Mouse (Mus musculus) T-helper 17 cell (primary cell): ENCODE data around the gene Dvl2.

ENCODE experiments used
- in situ Hi-C, 2 experiments: fragments of 300-600 bp; cut with MboI, MseI; formaldehyde crosslinking; loops; 1 replicate in 1 of 2; 2 replicates in 1 of 2; pipeline ENCODE4 v1.15.1; 2025; ENCODE audit warnings: high pct_unique_total_duplicates in 2 of 2

The Dvl2 gene

DNA sequence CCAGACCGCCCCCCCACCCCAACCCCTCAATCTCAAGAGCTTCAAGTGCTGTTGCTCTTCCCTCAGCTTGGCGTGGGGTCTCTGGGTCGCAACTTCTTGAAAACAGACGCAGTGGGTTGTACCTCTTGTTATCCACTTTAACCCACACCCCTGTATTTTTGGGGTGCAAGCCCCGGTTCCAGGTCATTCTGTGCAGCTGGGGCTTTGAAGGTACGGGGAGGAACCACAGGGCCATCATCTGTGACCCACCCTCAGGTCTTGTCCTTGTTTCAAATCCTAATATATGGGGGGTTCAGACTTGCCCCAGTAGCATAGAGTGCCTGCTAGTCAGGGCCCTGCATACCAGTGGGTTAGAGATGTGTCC is 23.7 kb downstream of the Dvl2 start:
- in situ Hi-C loops, result no loop called here

DNA sequence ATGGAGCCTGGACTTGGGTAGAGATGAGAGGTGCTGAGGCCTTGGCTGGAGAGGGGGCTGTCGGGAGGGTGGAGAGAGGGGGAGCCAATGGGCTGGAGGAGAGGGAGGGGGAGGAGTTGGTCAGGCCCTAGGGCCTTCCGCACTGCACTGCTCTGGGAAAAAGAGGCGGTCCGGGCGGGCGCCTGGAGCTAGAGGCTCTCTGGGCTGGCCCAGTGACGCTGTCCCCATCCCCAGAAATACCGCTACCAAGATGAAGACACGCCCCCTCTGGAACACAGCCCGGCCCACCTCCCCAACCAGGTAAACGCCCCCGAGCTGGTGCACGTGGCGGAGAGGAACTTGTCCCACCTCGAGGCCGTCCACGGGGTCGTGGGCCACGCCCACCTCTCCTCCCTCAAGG is 26.3 kb downstream of the Dvl2 start:
- in situ Hi-C loops, result no loop called here

DNA sequence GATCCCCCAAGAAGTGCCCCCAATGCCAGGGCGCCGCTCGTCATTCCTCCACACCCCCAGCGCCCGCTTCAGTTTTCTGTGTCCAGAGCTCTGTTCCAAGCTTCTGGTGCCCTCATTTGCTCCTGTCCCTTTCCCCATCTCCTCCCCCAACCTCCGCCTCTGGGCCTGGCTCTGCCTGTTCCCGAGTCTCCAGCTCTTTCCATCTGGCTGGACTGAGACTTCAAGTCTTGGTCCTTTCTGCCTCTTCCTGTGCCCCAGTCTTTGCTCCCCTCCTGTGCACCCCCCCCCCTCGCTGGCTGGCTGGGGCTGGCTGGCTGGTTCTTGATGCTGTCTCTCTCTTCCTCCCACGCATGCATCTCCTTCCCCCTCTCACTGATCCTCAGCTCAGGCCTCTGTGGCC is 27.0 kb downstream of the Dvl2 start:
- in situ Hi-C loops, result no loop called here

DNA sequence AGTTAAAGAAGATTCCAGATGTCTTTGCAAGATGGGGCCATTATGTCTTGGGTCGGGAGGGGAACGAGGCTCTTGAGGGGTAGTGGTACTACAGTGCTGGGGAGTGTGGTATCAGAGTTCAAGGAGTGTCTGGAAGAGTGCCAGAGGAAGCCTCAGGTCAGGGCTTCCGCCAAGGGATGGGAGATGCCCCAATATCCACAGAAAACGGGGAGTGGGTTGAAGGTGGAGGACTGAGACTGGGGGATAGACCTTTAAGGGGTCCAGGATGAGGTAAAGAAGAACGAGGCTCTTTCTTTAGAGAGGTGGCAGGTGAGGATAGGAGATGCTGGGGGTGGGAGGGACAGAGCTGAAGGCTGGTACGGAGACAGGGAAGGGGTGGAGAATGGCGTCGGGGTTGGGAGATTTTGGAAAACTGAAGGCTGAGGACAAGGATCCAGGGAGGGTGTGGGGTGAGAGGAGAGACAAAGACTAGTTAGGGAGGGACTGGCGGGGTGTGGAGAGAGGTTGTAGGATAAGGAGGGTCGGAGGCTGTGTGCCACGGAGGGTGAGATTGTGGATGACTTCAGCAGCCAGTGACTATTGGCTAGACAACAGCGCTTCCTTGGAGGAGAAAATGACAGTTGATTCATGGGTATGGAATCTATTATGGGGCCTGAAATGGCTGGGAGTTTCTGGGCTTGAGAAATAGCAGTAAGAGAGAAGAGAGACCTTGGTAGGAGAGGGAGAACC is 28.2 kb downstream of the Dvl2 start:
- in situ Hi-C loops, result no loop called here

DNA sequence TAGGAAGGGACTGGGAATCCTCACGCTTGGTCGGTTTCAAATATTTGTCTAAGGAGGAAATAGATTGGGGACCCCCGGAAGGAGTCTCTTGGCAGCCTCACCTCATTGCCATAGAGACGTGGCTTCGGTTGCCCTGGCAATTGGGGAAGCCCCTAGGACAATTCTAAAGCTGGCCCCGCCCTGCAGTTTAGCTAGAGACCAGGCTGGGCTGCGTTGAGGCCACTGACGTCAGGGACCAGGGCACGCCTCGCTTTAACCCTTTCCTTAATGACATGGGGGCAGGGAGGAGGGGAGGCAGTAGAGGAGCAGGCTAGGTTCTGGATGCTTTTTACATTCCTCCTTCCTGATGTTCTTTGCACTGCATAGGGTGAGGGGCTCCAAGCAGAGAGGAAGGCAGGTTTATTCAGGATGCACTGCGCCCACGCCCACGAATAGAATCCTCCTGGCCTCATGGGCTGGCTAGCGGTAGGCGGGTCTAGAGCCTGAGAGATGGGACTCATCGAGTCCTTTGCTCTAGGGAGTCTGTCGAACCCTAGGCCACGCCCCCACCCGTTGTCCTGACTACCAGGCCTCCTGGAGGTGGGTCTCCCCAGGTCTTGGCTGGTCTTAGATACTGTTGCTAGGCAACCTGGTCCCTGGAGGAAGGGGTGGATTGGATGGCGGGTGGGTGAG is 28.9 kb downstream of the Dvl2 start:
- in situ Hi-C loops, result no loop called here

DNA sequence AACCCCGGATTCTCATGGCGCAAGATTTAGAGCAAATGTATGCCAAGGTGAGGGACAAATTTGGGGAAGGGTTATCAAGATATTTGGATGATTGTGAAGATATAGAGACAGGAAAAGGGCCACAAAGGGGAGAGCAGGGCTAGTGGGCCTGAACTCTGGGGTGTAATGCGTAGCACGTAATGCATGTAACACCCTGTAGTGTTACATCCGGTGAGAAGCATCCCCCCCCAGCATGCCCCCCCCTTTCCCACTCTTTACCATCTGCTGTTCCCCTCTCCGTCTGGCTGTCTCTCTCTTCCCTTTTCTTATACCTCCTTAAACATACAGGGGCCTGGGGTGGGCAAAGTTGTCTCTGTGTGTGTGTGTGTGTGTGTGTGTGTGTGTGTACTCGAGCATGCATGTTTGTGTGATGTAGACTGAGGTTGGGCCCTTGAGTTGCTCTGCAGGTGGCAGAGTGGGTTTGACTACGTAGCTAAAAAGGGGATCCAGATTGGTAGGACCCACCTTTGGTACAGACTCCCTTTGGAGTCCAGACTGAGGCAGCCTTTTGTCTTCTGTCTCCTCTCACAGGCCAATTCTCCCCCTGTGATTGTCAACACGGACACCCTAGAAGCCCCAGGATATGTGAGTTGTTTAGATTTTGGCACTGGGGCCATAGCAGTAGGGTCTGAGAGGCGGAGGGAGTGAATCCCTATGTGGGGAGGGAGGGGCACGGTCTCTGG is 29.6 kb downstream of the Dvl2 start:
- in situ Hi-C loops, result loop anchor here in 1 of 2 experiments (5.0 kb wide), 1 partner anchor 692 kb away; no protein-coding TSS in a partner anchor

DNA sequence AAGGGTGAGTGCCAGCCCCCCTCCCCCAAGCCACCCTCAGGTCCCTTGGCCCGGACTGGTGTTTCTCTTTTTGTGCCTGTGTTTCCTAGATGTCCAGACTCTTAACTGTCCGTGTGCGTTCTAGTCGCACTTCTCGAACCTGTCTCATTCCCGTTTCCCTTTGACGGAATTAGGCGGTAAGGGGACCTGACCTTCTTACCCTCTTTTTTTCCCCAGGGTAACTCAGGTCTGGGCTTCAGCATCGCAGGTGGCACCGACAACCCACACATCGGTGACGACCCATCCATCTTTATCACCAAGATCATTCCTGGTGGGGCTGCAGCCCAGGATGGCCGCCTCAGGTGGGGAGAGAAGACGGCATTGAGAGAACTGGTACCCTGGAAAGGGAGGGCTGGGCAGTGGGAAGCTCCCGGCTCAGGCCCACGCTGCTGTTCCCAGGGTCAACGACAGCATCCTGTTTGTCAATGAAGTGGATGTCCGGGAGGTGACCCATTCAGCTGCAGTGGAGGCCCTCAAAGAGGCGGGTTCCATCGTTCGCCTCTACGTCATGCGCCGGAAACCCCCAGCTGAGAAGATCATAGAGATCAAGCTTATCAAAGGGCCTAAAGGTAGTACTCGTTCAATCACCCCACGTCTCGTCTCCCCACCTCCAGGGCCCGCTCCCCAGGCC is 30.4 kb downstream of the Dvl2 start:
- in situ Hi-C loops, result loop anchor here in 1 of 2 experiments (5.0 kb wide), 1 partner anchor 692 kb away; no protein-coding TSS in a partner anchor

DNA sequence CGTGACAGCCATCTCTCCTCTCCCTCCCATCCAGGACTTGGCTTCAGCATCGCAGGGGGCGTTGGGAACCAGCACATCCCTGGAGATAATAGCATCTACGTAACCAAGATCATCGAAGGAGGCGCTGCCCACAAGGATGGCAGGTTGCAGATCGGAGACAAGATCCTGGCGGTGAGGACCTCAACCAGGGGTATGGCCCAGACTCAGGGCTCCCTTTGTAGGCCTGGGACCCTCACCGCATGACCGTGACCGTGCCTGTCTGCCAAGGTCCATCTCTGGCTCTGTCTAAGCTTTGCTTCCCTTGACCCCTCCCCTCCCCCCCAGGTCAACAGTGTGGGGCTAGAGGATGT is 30.9 kb downstream of the Dvl2 start:
- in situ Hi-C loops, result loop anchor here in 1 of 2 experiments (5.0 kb wide), 1 partner anchor 691 kb away; no protein-coding TSS in a partner anchor

DNA sequence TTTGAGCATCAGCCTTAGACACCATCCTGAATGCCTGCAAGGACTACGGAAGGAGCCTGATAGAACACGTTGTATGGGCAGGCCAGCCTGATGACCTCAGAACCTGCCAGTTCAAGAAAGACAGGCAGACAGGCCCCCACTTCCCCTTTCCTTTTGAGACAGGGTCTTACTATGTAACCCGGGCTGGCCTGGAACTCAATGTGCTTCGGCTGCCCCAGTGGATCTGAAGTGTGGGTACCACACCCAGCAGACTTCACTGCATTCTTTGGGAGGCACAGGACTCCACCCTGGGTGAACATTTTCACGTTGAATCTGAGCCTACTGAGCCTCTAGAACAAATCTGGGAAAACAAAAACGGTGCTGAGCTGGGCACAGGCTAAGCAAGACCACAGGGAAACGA is 37.8 kb downstream of the Dvl2 start:
- in situ Hi-C loops, result no loop called here

DNA sequence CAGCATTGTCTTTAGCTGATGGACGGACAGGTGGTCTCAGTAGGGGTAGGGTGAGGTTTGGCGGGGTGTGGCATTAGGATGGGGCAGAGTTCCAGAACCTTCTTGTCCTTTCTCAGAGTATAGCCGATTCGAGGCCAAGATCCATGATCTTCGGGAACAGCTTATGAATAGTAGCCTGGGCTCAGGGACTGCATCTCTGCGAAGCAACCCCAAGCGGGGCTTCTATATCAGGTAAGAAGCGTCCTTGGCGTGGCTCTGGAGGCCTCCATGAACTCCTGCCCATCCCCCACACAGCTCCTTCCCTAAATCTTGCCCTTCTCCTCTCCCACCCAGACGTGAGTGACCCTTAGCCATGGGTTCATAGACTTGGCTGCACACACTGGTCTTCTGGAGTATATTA is 39.2 kb downstream of the Dvl2 start:
- in situ Hi-C loops, result no loop called here

DNA sequence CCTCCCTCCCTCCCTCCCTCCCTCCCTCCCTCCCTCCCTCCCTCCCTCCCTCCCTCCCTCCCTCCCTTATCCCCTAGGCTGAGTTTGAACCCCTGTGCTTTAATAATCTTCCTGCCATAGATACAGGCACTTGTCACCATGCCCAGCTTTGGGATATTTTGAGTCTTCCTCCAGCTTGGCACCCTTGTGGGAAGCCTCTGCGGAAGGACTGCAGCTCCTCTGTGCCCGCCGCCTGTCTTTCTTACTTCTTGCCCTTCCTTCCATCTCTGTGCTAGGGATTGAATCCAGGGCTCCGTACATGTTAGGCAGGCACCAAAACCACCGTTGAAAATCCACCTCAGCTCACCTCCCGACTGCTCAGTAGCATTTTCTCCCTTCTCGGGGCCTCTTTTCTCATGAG is 39.8 kb downstream of the Dvl2 start:
- in situ Hi-C loops, result no loop called here

DNA sequence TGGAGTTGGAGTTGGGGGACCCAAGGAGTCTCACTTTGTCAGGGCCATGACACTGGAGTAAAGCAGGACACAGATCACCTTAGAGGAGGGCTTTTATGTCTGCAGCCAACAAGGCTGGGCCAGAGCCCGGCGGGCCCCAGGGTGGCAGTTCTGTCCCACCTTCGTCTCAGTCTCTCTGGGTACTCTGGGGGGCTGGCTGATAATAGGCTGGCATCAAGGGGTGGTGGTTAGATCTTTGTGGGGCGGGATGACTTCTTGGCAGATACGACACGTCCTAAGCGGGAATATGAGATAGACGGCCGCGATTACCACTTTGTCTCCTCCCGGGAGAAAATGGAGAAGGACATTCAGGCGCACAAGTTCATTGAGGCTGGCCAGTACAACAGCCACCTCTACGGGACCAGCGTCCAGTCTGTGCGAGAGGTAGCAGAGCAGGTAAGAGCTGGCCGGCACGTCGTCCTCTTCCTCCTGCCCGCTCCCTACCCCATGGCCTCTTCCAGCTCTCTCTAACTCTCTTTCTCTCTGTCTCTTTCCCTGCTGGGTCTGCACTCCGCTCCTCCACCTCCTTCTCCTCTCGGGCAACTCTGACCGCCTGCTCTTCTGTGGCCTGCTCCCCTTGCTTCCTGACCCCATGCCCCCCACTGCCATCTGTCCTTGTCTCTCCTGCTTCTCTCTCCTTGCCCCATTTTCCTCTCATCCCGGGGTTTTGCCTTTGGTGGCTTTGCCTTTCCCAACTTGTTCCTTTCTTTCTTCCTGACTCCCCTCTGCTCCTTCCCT is 42.1 kb downstream of the Dvl2 start:
- in situ Hi-C loops, result no loop called here

DNA sequence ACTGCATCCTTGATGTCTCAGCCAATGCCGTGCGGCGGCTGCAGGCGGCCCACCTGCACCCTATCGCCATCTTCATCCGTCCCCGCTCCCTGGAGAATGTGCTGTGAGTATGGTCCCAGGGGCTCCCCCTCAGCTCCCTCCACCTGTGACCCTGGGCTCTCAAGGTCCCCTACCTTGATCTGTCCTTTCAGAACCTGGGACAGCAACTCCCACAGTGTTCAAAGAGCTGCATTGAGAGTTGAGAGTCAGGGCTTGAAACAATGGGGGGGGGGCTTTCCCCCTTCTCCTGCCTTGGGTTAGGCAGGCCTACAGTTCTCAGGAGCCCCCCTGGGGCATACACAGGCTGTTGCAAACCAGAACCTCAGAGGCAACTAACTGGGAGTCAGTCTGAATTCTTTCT is 43.3 kb downstream of the Dvl2 start:
- in situ Hi-C loops, result no loop called here

DNA sequence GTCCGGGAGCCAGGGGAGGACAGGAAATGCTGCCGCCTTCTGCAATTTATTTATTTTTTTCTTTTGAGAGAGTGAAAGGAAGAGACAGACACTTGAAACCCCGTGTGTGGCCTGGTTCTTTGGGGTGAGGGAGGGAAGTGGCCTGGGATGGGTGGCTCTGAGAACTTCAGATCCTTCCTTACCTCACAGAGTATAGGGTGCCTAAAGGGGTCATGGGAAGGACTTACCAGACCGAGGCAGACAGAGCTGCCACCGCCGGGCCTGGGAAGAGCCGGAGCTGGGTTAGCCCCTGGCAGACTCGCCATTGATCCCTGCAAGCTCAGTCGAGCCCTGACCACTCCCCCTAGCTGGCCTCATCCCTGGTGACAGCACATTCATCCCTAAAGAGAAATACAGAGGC is 45.0 kb downstream of the Dvl2 start:
- in situ Hi-C loops, result no loop called here

DNA sequence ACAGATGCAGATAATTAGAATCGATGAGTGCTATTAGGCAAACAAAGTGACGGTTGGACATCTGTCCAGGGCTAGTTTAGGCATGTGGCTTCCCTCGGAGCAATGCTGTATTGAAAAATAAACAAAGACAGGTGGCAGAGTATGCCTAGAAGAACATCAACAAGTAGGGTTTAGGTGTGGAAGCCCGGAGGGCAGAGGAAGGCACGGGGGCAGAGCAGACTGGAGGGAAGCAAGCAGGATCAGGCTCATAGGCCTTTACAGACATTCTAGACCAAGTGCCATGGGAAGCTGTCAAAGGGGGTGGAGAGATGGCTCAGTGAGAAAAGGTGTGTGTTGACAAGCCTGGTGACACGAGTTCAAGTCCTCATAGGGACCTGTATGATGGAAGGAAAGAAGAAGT is 49.0 kb downstream of the Dvl2 start:
- in situ Hi-C loops, result no loop called here

DNA sequence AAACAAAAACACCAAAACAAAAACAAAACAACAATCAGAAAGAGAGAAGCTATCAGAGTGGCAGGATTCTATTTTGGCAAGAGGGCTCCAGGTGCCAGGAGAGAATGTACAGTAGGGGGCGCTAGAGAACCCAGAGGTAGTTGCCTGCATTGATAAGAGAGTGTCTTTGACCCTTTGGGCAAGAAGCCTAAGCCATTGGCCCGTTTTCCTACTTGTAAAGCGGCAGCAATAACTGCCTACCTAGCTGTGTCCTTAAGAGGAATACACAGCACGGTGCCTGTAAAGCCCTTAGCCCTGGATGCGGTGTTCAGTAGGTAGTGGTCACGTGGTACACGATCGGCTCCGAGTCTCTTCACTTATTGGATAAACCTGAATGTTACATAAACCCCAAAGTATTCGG is 49.4 kb downstream of the Dvl2 start:
- in situ Hi-C loops, result loop anchor here in 1 of 2 experiments (5.0 to 10.0 kb wide), 2 partner anchors 52 to 125 kb away; no protein-coding TSS in a partner anchor

DNA sequence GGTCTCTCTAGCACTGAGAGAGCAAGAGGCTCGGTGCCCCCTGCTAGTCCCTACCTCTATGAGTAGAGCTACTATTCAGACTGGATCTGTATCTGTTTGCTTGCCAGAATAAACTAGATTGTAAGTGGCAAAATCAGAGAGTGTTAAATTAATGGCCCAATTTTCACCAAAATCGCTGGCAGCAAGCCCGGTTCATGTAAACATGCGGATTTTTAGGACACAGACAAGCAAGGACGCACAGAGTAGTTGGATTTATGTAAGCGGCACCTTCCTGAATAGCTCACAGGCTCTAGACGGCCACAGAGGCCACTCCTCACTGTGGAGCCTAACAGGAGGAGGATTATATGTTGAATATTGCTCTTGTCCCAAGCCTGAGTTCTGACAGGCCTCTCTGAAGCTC is 52.8 kb downstream of the Dvl2 start:
- in situ Hi-C loops, result loop anchor here in 1 of 2 experiments (5.0 to 10.0 kb wide), 2 partner anchors 49 to 122 kb away; no protein-coding TSS in a partner anchor

DNA sequence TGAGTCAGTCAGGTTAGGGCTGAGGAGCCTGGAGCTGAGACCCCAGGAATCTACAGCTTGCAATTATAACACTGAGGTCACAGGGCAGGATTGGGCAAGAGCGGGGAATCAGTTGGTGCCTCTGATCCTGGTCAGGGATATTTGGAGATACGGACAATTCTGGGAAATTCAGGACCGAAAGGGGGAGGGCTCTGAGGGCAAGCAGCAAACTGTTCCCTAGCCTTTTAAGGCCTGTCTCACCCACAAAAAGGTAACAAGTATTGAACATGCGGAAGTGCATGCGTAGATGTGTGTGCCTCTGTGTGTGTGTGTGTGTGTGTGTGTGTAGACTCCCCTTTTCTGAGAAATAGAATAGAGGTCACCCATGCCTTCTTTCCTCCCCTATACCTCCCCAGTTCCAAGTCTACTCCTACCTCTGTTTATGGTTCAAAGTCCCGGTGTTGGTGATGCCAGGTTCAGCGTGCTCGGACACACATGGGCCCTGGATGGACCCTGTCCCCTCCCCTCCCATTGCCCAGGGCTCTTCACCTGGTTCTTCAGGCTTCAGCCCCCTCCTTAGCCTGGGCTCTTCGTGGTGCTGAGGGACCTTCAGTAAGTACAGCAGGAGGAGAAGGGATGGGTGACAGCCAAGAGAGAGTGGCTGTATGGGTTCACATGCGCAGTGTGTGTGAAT is 53.6 kb downstream of the Dvl2 start, which contains the start of gene Asgr1:
Asgr1 (plus strand) TSS at position 188 of the 673 bp plus-strand sequence.
- in situ Hi-C loops, result loop anchor here in 1 of 2 experiments (5.0 to 10.0 kb wide), 2 partner anchors 48 to 121 kb away; no protein-coding TSS in a partner anchor

DNA sequence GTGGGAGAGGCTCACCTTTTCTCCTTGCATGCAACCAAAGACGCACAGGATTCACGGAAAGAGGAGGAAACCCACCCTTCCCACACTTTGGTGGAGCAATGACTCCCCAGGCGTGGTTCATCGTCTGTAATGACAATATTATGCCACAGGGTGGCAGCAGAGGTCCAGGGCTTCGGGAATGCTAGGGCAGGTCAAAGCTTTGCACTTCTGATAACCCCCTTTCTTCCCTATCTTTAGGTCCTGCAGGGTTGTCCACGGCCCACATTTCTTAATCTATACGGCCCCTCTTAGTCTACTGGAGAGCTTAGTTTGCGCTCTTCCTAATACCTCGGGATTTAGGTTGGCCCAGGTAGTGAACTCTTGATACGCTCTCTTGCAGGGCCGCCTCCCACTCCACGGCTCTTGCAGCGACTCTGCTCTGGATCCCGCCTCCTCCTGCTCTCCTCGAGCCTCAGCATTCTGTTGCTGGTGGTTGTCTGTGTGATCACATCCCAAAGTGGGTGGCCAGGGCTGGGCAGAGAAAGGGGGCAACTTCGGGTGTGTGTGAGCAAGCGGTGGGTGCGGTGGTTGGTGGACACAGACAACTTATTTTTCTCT is 55.3 kb downstream of the Dvl2 start:
- in situ Hi-C loops, result loop anchor here in 1 of 2 experiments (5.0 to 10.0 kb wide), 2 partner anchors 119 to 142 kb away; no protein-coding TSS in a partner anchor

DNA sequence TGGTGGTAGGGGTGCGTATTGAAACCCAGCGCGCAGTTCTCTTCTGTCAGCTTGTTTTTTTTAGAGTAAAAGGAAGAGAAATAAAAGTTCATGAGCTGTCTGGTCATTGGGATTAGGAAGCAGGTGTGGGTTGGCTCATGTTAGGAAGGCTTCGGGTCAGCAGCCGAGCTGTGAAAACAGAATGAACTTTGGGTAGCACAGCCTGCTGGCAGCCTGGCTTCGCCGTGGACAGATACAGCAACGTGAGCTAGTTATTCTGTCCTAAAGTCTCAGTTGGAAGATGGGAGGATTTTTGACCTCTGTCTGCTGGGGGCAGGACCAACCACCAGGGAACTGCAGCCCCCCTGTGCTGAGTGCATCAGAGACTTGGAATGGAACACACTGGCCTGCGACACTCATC is 57.4 kb downstream of the Dvl2 start:
- in situ Hi-C loops, result loop anchor here in 1 of 2 experiments (5.0 to 10.0 kb wide), 2 partner anchors 117 to 139 kb away; no protein-coding TSS in a partner anchor
